Mouse (Mus musculus): ENCODE measurements around the gene Asb16. TPM values are rescaled to one million over a fixed set of nuclear protein-coding genes. Genes with fewer than 3 reads are reported as not detected.

Gene Asb16
- total and polyA plus RNA-seq, 2 experiments from 2014 or later: 0.41 to 2.6 TPM

DNA sequence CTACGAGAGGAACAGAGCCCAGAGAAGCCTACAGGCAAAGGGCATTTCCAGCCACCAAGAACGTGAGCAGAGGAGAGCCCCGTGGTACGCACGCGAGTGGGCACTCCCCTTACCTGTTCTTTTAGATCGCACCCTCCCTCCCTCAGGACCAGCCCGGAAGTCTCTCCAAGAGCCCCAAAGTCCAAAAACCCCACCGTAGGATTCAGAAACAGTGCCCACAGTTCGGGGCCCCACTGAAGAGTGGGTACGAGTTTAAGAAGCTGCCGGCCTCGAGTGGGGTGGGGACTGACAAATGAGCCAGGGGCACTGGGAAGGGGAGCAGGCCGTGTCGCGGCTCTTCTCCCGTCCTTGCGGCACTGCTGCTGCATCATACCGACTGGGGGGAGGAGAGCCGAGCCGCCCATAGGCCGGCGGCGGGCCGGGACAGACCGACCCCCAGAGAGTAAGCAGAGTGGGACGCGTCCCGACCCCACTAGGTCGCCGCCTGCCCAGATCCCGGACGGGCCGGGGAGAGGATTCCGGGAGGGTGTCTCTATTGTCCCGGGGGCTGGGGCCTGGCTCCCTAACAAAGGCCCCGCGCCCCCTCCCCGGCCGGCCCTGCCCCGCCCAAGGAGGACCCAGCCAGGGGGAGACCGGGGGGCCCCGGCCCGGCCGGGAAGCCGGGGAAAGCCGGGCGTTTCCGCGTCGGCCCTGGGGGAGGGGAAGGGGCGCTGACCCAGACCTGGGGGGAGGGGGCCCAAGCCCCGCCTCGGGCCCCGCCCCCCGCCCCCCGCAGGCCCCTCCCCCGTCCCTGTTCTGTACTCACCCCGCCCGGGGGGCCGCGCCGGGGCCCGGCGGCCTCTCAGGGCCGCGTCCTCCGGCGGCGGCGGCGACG, 27.3 kb downstream of the Asb16 start:
- ATAC-seq (peak; percentile 33), DNase-seq (ENCODE audit: low spot score) (peak; percentile 76)
- Histone ChIP-seq H3K4me3 (ENCODE audit: low read length) (peak overlapping the region; percentile 89), H3K4me1 (ENCODE audit: insufficient read depth, low read length) (peaks cover 10% of the 10 kb centered on the region), H3K27ac (peak overlapping the region; percentile 96), H3K27me3 (ENCODE audit: insufficient read depth, low read length) (no peaks in the 10 kb centered on the region), H3K9me3 (ENCODE audit: low read length) (no peaks in the 10 kb centered on the region), H3K4me2 (ENCODE audit: low read depth, low read length) (peak overlapping the region; percentile 93), H3K9ac (replicated peaks; ENCODE audit: low read length) (peak overlapping the region; percentile 88), H3K36me3 (ENCODE audit: insufficient read depth, low read length) (peaks cover 19% of the 10 kb centered on the region)
- TF ChIP-seq CTCF (IDR thresholded peaks at IDR 0.05; ENCODE audit: low read depth): no peak
- WGBS: 2% methylated on average over 39 of the region's 73 CpGs

DNA sequence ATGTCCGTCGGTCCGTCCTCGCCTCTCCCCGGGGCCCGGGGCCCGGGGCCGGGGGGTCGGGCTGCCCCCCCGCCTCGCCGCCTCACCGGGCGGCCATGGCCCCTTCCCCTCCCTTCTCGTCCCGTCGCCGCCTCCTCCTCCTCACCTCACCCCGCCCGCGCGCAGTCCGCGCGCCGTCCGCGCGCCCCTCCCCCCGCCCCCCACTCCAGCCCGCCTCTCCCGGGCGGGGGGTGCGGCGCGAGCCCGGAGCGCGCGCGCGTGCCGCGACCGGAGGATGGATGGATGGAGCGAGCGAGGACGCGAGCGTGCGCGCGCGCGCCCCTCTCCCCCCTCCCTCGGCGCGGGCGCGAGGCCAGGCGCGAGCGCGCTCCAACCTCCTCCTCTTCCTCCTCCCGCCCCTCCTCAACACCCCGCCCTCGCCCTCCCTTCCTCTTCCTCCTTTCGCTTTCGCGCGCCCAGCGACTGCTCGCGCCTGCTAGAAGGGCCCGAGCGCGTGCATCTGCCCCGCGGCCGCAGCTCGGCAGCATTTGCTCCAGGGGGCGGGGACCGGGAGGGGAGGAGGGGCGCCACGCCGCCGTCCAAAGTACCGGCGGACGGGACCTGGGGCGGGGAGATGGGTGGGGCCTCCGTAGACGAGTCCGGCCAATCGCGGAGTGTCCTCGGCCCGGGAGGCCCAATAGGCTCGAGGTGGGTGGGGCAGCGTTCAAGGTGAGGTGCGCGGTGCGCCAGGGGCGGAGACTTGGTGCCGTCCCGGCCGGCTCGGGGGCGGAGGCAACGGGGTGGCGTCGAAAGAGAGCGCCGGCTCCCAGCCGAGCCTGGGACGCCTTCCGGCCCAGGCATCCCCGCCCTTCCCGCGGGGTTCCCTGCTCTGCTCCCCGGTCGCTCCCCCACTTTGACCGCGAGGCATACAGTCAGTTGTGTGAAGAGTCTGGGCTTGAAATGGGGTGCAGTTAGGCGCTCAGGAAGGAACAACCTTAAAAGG, 28.2 kb downstream of the Asb16 start, which contains the start of gene Atxn7l3:
Gene Atxn7l3 (minus strand): TSS at position 141 of the 982 bp plus-strand sequence.
- Histone ChIP-seq H3K4me2 (ENCODE audit: low read depth, low read length) (peak within 1 kb of the TSS; percentile 93), H3K27me3 (ENCODE audit: insufficient read depth, low read length) (no peaks in the 10 kb centered on the region), H3K27ac (peak within 1 kb of the TSS; percentile 96), H3K36me3 (ENCODE audit: insufficient read depth, low read length) (peaks cover 12% of the 10 kb centered on the region), H3K9me3 (ENCODE audit: low read length) (no peaks in the 10 kb centered on the region), H3K4me1 (ENCODE audit: insufficient read depth, low read length) (peaks cover 10% of the 10 kb centered on the region), H3K4me3 (ENCODE audit: low read length) (peak within 1 kb of the TSS; percentile 89), H3K9ac (replicated peaks; ENCODE audit: low read length) (peak within 1 kb of the TSS; percentile 88)
- ATAC-seq: peak; percentile 96
- TF ChIP-seq CTCF (IDR thresholded peaks at IDR 0.05; ENCODE audit: low read depth): no peak
- DNase-seq (ENCODE audit: low spot score): peak; percentile 98
- WGBS: 1% methylated on average over 53 of the region's 125 CpGs

DNA sequence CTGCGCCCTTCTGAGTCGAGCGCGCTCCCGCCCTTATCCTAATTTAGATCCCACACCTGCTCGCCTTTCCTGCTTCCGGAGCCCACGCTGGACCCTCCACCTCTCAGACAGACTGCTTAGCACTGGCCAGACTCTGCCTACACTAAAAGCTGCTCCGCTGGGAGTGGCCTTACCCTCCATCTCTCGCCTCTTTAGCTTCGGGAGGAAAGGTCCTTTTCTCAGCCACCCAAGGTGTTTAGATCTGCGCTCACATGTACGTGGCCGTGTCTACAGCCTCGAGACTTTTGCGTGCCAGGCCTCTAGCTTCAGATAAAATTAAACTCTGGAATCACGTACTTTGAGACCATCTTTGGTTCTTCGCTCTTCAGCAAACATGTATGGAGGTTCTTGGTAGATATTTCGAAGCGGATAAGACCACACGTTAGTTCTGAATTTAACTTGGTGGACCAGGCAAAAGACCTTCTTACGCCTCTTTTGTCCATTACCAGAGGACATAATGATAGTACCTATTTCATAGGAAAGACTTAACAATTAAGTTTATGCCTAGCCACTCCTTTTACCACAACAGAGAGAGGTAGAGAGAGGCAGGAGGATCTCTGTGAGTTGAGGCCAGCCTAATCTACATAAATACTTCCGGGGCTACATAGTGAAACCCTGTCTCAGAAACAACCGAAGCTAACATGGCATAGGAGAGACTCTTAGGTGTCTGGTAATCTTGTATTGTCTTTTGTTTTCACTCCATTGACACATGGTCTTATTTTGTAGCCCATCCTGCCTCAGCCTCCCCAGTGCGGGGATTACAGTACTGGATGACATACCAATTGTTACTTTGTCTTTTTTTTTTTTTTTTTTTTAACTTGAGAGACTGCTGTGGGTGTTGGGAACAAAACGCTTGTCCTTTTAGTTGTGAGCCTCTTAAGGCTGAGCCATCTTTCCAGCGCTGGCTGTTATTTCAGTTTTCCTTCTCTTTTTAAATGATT, 29.3 kb downstream of the Asb16 start:
- no peak for TF ChIP-seq CTCF (IDR thresholded peaks at IDR 0.05; ENCODE audit: low read depth)
- WGBS: 26% methylated on average over 27 of the region's 27 CpGs
- no peak for ATAC-seq

DNA sequence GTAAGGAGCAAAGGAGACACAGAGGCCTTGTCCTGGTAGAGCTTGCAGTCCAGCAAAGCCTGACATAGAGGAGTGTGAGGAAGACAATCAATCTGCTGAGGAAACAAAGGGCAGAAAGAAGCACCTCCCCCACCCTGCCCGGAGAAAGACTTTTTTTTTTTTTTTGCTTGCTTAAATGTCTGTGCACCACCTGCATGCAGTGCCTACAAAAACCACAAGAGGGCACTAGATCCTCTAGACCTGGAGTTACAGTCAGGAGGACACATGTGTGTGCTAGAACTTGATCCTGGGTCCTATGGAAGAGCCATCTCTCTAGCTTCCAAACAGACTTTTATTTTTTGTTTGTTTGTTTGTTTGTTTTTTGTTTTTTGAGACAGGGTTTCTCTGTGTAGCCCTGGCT, 31.3 kb downstream of the Asb16 start:
- Histone ChIP-seq H3K9ac (replicated peaks; ENCODE audit: low read length) (no peak overlapping the region), H3K36me3 (ENCODE audit: insufficient read depth, low read length) (no peaks in the 10 kb centered on the region), H3K4me2 (ENCODE audit: low read depth, low read length) (no peak overlapping the region), H3K4me1 (ENCODE audit: insufficient read depth, low read length) (peaks cover 8% of the 10 kb centered on the region), H3K27me3 (ENCODE audit: insufficient read depth, low read length) (no peaks in the 10 kb centered on the region), H3K9me3 (ENCODE audit: low read length) (no peaks in the 10 kb centered on the region), H3K4me3 (ENCODE audit: low read length) (no peak overlapping the region), H3K27ac (no peak overlapping the region)
- ATAC-seq (no peak), DNase-seq (ENCODE audit: low spot score) (peak; percentile 80)
- peak; percentile 76 for TF ChIP-seq CTCF (IDR thresholded peaks at IDR 0.05; ENCODE audit: low read depth)
- 13% methylated on average over 1 of the region's 1 CpGs for WGBS

More for the DNA sequence above, 29.3 kb downstream of the Asb16 start:
- no peak for DNase-seq (ENCODE audit: low spot score)
- Histone ChIP-seq H3K27me3 (ENCODE audit: insufficient read depth, low read length) (no peaks in the 10 kb centered on the region), H3K9ac (replicated peaks; ENCODE audit: low read length) (peak overlapping the region; percentile 49), H3K36me3 (ENCODE audit: insufficient read depth, low read length) (peaks cover under 1% of the 10 kb centered on the region), H3K4me1 (ENCODE audit: insufficient read depth, low read length) (peaks cover 10% of the 10 kb centered on the region), H3K27ac (peak overlapping the region; percentile 96), H3K4me2 (ENCODE audit: low read depth, low read length) (peak overlapping the region; percentile 93), H3K9me3 (ENCODE audit: low read length) (no peaks in the 10 kb centered on the region), H3K4me3 (ENCODE audit: low read length) (peak overlapping the region; percentile 89)

DNA sequence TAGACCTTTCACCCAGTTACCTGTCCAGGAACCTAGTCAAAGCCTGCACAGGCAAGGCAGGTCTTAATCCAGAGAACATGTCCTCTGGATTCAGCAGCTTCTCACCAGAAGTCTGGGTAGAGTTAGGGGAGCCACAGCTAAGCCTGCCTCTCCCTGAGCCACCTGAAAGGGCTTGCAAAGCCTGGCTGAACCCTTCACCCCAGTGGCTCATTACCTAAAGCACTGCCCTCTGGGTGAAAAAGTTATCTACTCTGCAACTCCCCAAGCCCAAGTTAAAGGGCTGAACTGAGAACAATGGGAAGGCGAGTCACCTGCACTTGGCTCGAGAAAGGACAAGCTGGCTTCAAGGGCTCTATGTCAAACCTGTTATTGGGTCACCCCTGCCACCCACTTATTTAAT, 35.6 kb downstream of the Asb16 start:
- Histone ChIP-seq H3K36me3 (ENCODE audit: insufficient read depth, low read length) (peaks cover 22% of the 10 kb centered on the region), H3K4me3 (ENCODE audit: low read length) (no peak overlapping the region), H3K9me3 (ENCODE audit: low read length) (no peaks in the 10 kb centered on the region), H3K4me2 (ENCODE audit: low read depth, low read length) (no peak overlapping the region), H3K27ac (no peak overlapping the region), H3K27me3 (ENCODE audit: insufficient read depth, low read length) (no peaks in the 10 kb centered on the region), H3K4me1 (ENCODE audit: insufficient read depth, low read length) (no peaks in the 10 kb centered on the region), H3K9ac (replicated peaks; ENCODE audit: low read length) (no peak overlapping the region)
- TF ChIP-seq CTCF (IDR thresholded peaks at IDR 0.05; ENCODE audit: low read depth): no peak
- no peak for ATAC-seq
- WGBS: 25% methylated on average over 2 of the region's 2 CpGs
- DNase-seq (ENCODE audit: low spot score): no peak
